Comparison of ENCODE assay signal across 26 mouse cellular contexts in the genomic region with DNA sequence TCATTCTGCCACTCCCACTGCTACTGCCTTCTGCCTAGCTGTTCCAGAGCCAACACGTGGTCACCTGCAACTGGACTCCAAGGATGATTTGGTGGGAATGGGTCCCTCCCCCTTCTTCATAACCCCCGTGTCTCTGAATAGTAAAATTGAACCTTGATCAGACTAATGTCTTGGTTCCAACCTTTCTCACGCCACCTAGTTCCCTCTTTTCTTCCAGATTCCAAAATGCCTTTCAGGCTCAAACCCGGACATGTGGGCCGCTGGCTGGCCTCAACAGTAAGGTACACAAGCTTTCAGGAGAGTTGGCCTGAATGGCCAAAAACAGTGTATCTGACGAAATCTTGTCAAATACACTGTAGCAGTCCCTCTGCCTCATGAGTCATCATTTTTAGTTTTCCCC. TPM values are rescaled to one million over a fixed set of nuclear protein-coding genes. Genes with fewer than 3 reads are reported as not detected.
DNase-seq lines count a peak whose midpoint lies in the region; ATAC-seq lines count a peak whose summit lies in the region.
"Had no signal": no experiment of that assay in that cellular context is flagged by ENCODE, and none has a peak within 500 bp of the region (broad histone marks: within the 10 kb centered on the region; RNA-seq: fewer than 3 reads in every experiment).

No protein-coding gene starts in this region.

- no peak overlapping the region for H3K4me3 ChIP-seq in heart, embryonic 10.5 days
- no peak overlapping the region for H3K4me3 ChIP-seq in limb, embryonic 11.5 days (ENCODE audit: low read depth, low read length)
- no peak overlapping the region for H3K4me3 ChIP-seq in limb, embryonic 10.5 days

- H3K4me2 ChIP-seq in limb, embryonic 11.5 days (ENCODE audit: low read depth, severe bottlenecking), result no peak overlapping the region

- peak; percentile 80 for DNase-seq in heart, adult 11 months
- DNase-seq in heart, embryonic 10.5 days (ENCODE audit: low spot score), result no peak
- no peak for DNase-seq in limb, embryonic 11.5 days (ENCODE audit: low spot score)
- DNase-seq in limb, embryonic 10.5 days (ENCODE audit: low spot score), result no peak
- DNase-seq in R1 (ENCODE audit: low read depth, low spot score), result peak; percentile 12
- peak; percentile 14 for DNase-seq in ZHBTc4 (ENCODE audit: low read depth, low spot score)
- DNase-seq in spleen, adult 12 weeks (ENCODE audit: low spot score), result no peak
- no peak for DNase-seq in embryo, embryonic 9.5 days (ENCODE audit: extremely low spot score)
- DNase-seq: adrenal gland, adult 2 months; adrenal gland, adult 8-10 months; adrenal gland, postnatal 10 days; adrenal gland, postnatal 14 days; adrenal gland, postnatal 25 days; adrenal gland, postnatal 36 days; B cell, adult 2 months; cerebellum, adult 11 months; cerebellum, adult 11-12 months; cerebellum, adult 18-20 months; cerebellum, adult 2 months had no signal

- WGBS in heart, embryonic 10.5 days, result 75% methylated on average over 6 of the region's 6 CpGs
- 86% methylated on average over 6 of the region's 6 CpGs for WGBS in limb, embryonic 11.5 days
- 83% methylated on average over 6 of the region's 6 CpGs for WGBS in limb, embryonic 10.5 days

- no peaks in the 10 kb centered on the region for H3K4me1 ChIP-seq in heart, embryonic 10.5 days
- no peaks in the 10 kb centered on the region for H3K4me1 ChIP-seq in limb, embryonic 11.5 days (ENCODE audit: control insufficient read depth, insufficient read depth, low read length)
- no peaks in the 10 kb centered on the region for H3K4me1 ChIP-seq in limb, embryonic 10.5 days

- peak; percentile 9; the same call in 1 of the 2 replicates for ATAC-seq in limb, embryonic 11.5 days (ENCODE audit: insufficient number of reproducible peaks, low FRiP score, low TSS enrichment, low read depth)
- ATAC-seq: activated CD4-positive, CD25-positive, alpha-beta regulatory T cell, adult 4 months; CD4-positive, CD25-positive, alpha-beta regulatory T cell, adult 4 months; Patski had no signal

- H3K27ac ChIP-seq in heart, embryonic 10.5 days, result no peak overlapping the region
- H3K27ac ChIP-seq in limb, embryonic 11.5 days (replicated peaks; ENCODE audit: low read depth, low read length), result no peak overlapping the region
- H3K27ac ChIP-seq in limb, embryonic 10.5 days, result no peak overlapping the region

- no peaks in the 10 kb centered on the region for H3K36me3 ChIP-seq in heart, embryonic 10.5 days
- no peaks in the 10 kb centered on the region for H3K36me3 ChIP-seq in limb, embryonic 11.5 days (ENCODE audit: control insufficient read depth, insufficient read depth, low read length)
- H3K36me3 ChIP-seq in limb, embryonic 10.5 days, result no peaks in the 10 kb centered on the region
- H3K36me3 ChIP-seq: G1E had no signal

- peaks cover 34% of the 10 kb centered on the region for H3K9me3 ChIP-seq in heart, embryonic 10.5 days
- H3K9me3 ChIP-seq in limb, embryonic 11.5 days (ENCODE audit: control insufficient read depth, low read length), result peaks cover 7% of the 10 kb centered on the region; the same call in 1 of the 2 replicates
- H3K9me3 ChIP-seq in limb, embryonic 10.5 days (replicated peaks), result peaks cover 29% of the 10 kb centered on the region
- H3K9me3 ChIP-seq: G1E had no signal

- H3K27me3 ChIP-seq in heart, embryonic 10.5 days (ENCODE audit: insufficient read depth, poor library complexity, severe bottlenecking), result no peaks in the 10 kb centered on the region
- H3K27me3 ChIP-seq in limb, embryonic 11.5 days (ENCODE audit: control insufficient read depth, insufficient read depth, low read length), result no peaks in the 10 kb centered on the region
- no peaks in the 10 kb centered on the region for H3K27me3 ChIP-seq in limb, embryonic 10.5 days (ENCODE audit: low read depth, poor library complexity, severe bottlenecking)
- H3K27me3 ChIP-seq: CH12.LX, Patski had no signal

- H3K9ac ChIP-seq in limb, embryonic 11.5 days (ENCODE audit: low read length), result no peak overlapping the region

RNA-seq across cellular contexts. Expression of a gene that starts 33.4 kb away (rescaled TPM):
- polyA plus RNA-seq in heart, embryonic 10.5 days (2016; fragmentation: Nextera tagmentation; extraction: Ambion mirVana), result not detected in 2 replicates
- not detected in 2 replicates for polyA plus RNA-seq in limb, embryonic 11.5 days (2014; fragmentation: Nextera tagmentation; extraction: Ambion mirVana)
- not detected in 2 replicates for polyA plus RNA-seq in limb, embryonic 10.5 days (2016; fragmentation: Nextera tagmentation; extraction: Ambion mirVana)
- polyA plus RNA-seq: activated CD4-positive, CD25-positive, alpha-beta regulatory T cell, adult 4 months; adrenal gland, adult 2 months; brain, embryonic 14.5 days; C2C12; CD4-positive, CD25-positive, alpha-beta regulatory T cell, adult 4 months; cerebellum, adult 2 months; G1E; Patski had no signal

Comparison
In these comparisons a context has a peak if more than half of its experiments do, and no peak if none do; other contexts are left out.
1. DNase-seq: peak in heart, adult 11 months (single experiment), R1 (single experiment) and ZHBTc4 (single experiment); none in heart, embryonic 10.5 days (single experiment), limb, embryonic 11.5 days (single experiment), limb, embryonic 10.5 days (single experiment), spleen, adult 12 weeks (single experiment) and embryo, embryonic 9.5 days (single experiment).